ENCODE assay signal across 17 mouse cellular contexts in genomic region chr10:90696687-90697086, GRCm38 (mm10).
A peak's percentile ranks its signal among the peaks of the same experiment; 100 is the strongest.
DNase-seq lines count a peak whose midpoint lies in the region; ATAC-seq and TF ChIP-seq lines count a peak whose summit lies in the region.
"Had no signal": no experiment of that assay in that cellular context is flagged by ENCODE, and none has a peak within 500 bp of the region (broad histone marks: within the 10 kb centered on the region; RNA-seq: fewer than 3 reads in every experiment).

No protein-coding gene starts in this region.

- DNase-seq in left cerebral cortex, adult 2 months (ENCODE audit: extremely low spot score in 1 of 2, low spot score in 2 of 2) = peak; percentile 43 to 52
- no peak for DNase-seq in left cerebral cortex, adult 11 months (ENCODE audit: low spot score)
- peak; percentile 37 for DNase-seq in cerebellum, adult 8-10 months
- peak; percentile 67 to 72 for DNase-seq in left cerebral cortex, postnatal 36 days (ENCODE audit: low spot score in 2 of 2)
- DNase-seq in testis, postnatal 14 days (ENCODE audit: low spot score) = no peak
- no peak for DNase-seq in kidney, postnatal 14 days
- DNase-seq: gastrocnemius, postnatal 10 days; heart, postnatal 4 days; retina, postnatal 1 day; thymus, postnatal 14 days had no signal

- H3K9ac ChIP-seq in liver, embryonic 12.5 days = no peak overlapping the region
- H3K9ac ChIP-seq: heart, embryonic 12.5 days; neural tube, embryonic 13.5 days had no signal

- intact Hi-C loops in left cerebral cortex, adult 2 months (cut with DNase I) = loop anchor here (10.0 kb wide), 2 partner anchors 322 to 462 kb away; no protein-coding TSS in a partner anchor
- intact Hi-C loops in left cerebral cortex, postnatal 36 days (cut with DNase I) = no loop called here

- no peaks in the 10 kb centered on the region for H3K36me3 ChIP-seq in liver, embryonic 12.5 days
- H3K36me3 ChIP-seq: heart, embryonic 12.5 days; neural tube, embryonic 13.5 days had no signal

- peak overlapping the region; percentile 69 for H3K27ac ChIP-seq in left cerebral cortex, adult 2 months
- H3K27ac ChIP-seq in liver, embryonic 12.5 days = no peak overlapping the region

- H3K27me3 ChIP-seq in liver, embryonic 12.5 days (replicated peaks) = no peaks in the 10 kb centered on the region
- H3K27me3 ChIP-seq: heart, embryonic 12.5 days; neural tube, embryonic 13.5 days had no signal

- no peak overlapping the region for H3K4me2 ChIP-seq in liver, embryonic 12.5 days
- H3K4me2 ChIP-seq: heart, embryonic 12.5 days; liver, embryonic 11.5 days; neural tube, embryonic 13.5 days had no signal

- TF ChIP-seq CTCF in left cerebral cortex, adult 2 months (IDR thresholded peaks at IDR 0.05) = no peak

- no peaks in the 10 kb centered on the region for H3K9me3 ChIP-seq in liver, embryonic 12.5 days (replicated peaks)
- H3K9me3 ChIP-seq: heart, embryonic 12.5 days; neural tube, embryonic 13.5 days had no signal

- H3K4me1 ChIP-seq in liver, embryonic 12.5 days = no peaks in the 10 kb centered on the region

- H3K4me3 ChIP-seq in left cerebral cortex, adult 2 months = no peak overlapping the region
- no peak overlapping the region for H3K4me3 ChIP-seq in liver, embryonic 12.5 days
- H3K4me3 ChIP-seq: heart, embryonic 12.5 days; neural tube, embryonic 13.5 days had no signal

- peak; percentile 61; the same call in 1 of the 2 replicates for ATAC-seq in cerebellum, adult (ENCODE audit: insufficient number of reproducible peaks, low FRiP score, low TSS enrichment)
- no peak for ATAC-seq in liver, embryonic 12.5 days
- ATAC-seq: activated CD4-positive, CD25-positive, alpha-beta regulatory T cell, adult 4 months; intestine, postnatal 0 days had no signal

- WGBS in liver, embryonic 12.5 days (ENCODE audit: insufficient replicate concordance) = 62% methylated on average over 5 of the region's 5 CpGs

Comparison
In these comparisons a context has a peak if more than half of its experiments do, and no peak if none do; other contexts are left out.
1. DNase-seq: peak in left cerebral cortex, adult 2 months (2 of 2), cerebellum, adult 8-10 months (single experiment) and left cerebral cortex, postnatal 36 days (2 of 2); none in left cerebral cortex, adult 11 months (single experiment), testis, postnatal 14 days (single experiment) and kidney, postnatal 14 days (single experiment).